Comparison of ENCODE assay signal across 11 mouse cellular contexts in the genomic region with DNA sequence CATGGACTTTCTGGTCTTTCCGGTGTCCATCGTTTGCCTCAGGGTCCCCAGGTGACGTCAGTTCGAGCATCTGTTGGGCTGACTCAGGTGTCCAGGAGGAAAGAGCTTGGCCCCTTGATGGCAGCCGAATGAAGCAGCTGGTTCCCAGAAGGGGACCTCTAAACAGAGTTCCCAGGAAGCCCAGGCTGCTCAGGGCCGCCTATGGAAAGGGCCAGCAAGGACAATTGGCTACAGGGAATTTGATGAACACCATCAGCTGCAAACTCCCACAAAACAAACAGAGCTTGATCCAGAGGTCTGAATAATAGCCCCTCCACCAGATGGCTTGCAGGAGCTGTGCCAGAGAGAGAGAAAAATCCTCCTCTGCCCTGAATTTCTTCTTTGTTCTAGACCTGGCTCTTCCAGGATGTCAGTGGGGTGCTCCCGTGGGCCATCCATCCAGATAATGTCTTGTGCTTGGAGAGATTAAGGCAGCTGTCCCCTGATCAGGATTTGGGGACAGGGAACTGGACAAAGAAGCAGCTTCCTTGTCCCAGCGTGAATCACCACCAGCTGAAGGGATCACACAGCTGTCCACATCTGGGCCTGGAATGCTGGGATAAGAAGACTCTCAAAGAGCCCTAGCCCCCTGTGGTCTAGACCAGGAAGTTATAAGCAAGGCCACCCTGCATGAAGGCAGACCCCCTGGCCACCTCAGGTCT. TPM values are rescaled to one million over a fixed set of nuclear protein-coding genes. Genes with fewer than 3 reads are reported as not detected.
A peak's percentile ranks its signal among the peaks of the same experiment; 100 is the strongest.
DNase-seq lines count a peak whose midpoint lies in the region; ATAC-seq and TF ChIP-seq lines count a peak whose summit lies in the region.
"Had no signal": no experiment of that assay in that cellular context is flagged by ENCODE, and none has a peak within 500 bp of the region (broad histone marks: within the 10 kb centered on the region; RNA-seq: fewer than 3 reads in every experiment).

No protein-coding gene starts in this region.

- H3K36me3 ChIP-seq in hindbrain, postnatal 0 days (ENCODE audit: insufficient read depth, low read length): no peaks in the 10 kb centered on the region
- no peaks in the 10 kb centered on the region for H3K36me3 ChIP-seq in hindbrain, embryonic 12.5 days
- no peaks in the 10 kb centered on the region for H3K36me3 ChIP-seq in intestine, embryonic 15.5 days
- H3K36me3 ChIP-seq in stomach, embryonic 16.5 days (ENCODE audit: control insufficient read depth, insufficient read depth, low read length): no peaks in the 10 kb centered on the region
- H3K36me3 ChIP-seq in liver, postnatal 0 days (replicated peaks; ENCODE audit: insufficient read depth, low read length): no peaks in the 10 kb centered on the region

- 48% methylated on average over 8 of the region's 8 CpGs for WGBS in hindbrain, postnatal 0 days
- 68% methylated on average over 8 of the region's 8 CpGs for whole genome bisulfite sequencing in hindbrain, embryonic 12.5 days
- 59% methylated on average over 8 of the region's 8 CpGs for WGBS in intestine, embryonic 15.5 days
- 60% methylated on average over 8 of the region's 8 CpGs for WGBS in stomach, embryonic 16.5 days
- 72% methylated on average over 8 of the region's 8 CpGs for WGBS in liver, postnatal 0 days (ENCODE audit: insufficient replicate concordance)

- H3K9me3 ChIP-seq in hindbrain, postnatal 0 days (ENCODE audit: low read length): no peaks in the 10 kb centered on the region
- no peaks in the 10 kb centered on the region for H3K9me3 ChIP-seq in hindbrain, embryonic 12.5 days (replicated peaks)
- no peaks in the 10 kb centered on the region for H3K9me3 ChIP-seq in intestine, embryonic 15.5 days
- no peaks in the 10 kb centered on the region for H3K9me3 ChIP-seq in stomach, embryonic 16.5 days (replicated peaks; ENCODE audit: control insufficient read depth, low read length)
- H3K9me3 ChIP-seq in liver, postnatal 0 days (ENCODE audit: low read length): no peaks in the 10 kb centered on the region

- TF ChIP-seq CTCF in hindbrain, postnatal 0 days (IDR thresholded peaks at IDR 0.05; ENCODE audit: low read depth): no peak
- no peak for TF ChIP-seq CTCF in liver, postnatal 0 days (IDR thresholded peaks at IDR 0.05; ENCODE audit: low read depth)

- TF ChIP-seq EP300 in liver, postnatal 0 days (IDR thresholded peaks at IDR 0.05; ENCODE audit: low read depth): no peak

- H3K4me3 ChIP-seq in hindbrain, postnatal 0 days (ENCODE audit: low read length): no peak overlapping the region
- no peak overlapping the region for H3K4me3 ChIP-seq in hindbrain, embryonic 12.5 days
- H3K4me3 ChIP-seq in intestine, embryonic 15.5 days (replicated peaks): no peak overlapping the region
- H3K4me3 ChIP-seq in stomach, embryonic 16.5 days (replicated peaks; ENCODE audit: low read length): no peak overlapping the region
- H3K4me3 ChIP-seq in liver, postnatal 0 days (ENCODE audit: low read depth, low read length): no peak overlapping the region

- no peak overlapping the region for H3K27ac ChIP-seq in hindbrain, postnatal 0 days
- H3K27ac ChIP-seq in hindbrain, embryonic 12.5 days: no peak overlapping the region
- peak overlapping the region; percentile 83 for H3K27ac ChIP-seq in intestine, embryonic 15.5 days
- H3K27ac ChIP-seq in stomach, embryonic 16.5 days (ENCODE audit: low read length): peak overlapping the region; percentile 76
- H3K27ac ChIP-seq in liver, postnatal 0 days (ENCODE audit: low read depth): no peak overlapping the region
- H3K27ac ChIP-seq: macrophage had no signal

- ATAC-seq in hindbrain, postnatal 0 days: peak; percentile 53; the same call in 1 of the 2 replicates
- no peak for ATAC-seq in hindbrain, embryonic 12.5 days (ENCODE audit: low FRiP score)
- ATAC-seq in intestine, embryonic 15.5 days: peak; percentile 77
- ATAC-seq in stomach, embryonic 16.5 days (ENCODE audit: insufficient read depth, low FRiP score): peak; percentile 77; the same call in 1 of the 2 replicates
- no peak for ATAC-seq in cerebellum, adult (ENCODE audit: insufficient number of reproducible peaks, low FRiP score, low TSS enrichment)
- ATAC-seq in liver, postnatal 0 days: no peak

- H3K9ac ChIP-seq in hindbrain, postnatal 0 days (replicated peaks; ENCODE audit: low read length): no peak overlapping the region
- H3K9ac ChIP-seq in hindbrain, embryonic 12.5 days: no peak overlapping the region
- no peak overlapping the region for H3K9ac ChIP-seq in intestine, embryonic 15.5 days
- no peak overlapping the region for H3K9ac ChIP-seq in stomach, embryonic 16.5 days (ENCODE audit: low read length)
- H3K9ac ChIP-seq in liver, postnatal 0 days (replicated peaks): no peak overlapping the region

- H3K27me3 ChIP-seq in hindbrain, postnatal 0 days (ENCODE audit: insufficient read depth, low read length): no peaks in the 10 kb centered on the region
- no peaks in the 10 kb centered on the region for H3K27me3 ChIP-seq in hindbrain, embryonic 12.5 days
- H3K27me3 ChIP-seq in intestine, embryonic 15.5 days (replicated peaks): no peaks in the 10 kb centered on the region
- H3K27me3 ChIP-seq in stomach, embryonic 16.5 days (ENCODE audit: control insufficient read depth, insufficient read depth, low read length): no peaks in the 10 kb centered on the region
- H3K27me3 ChIP-seq in liver, postnatal 0 days (ENCODE audit: insufficient read depth, low read length): no peaks in the 10 kb centered on the region

- H3K4me1 ChIP-seq in hindbrain, postnatal 0 days (ENCODE audit: insufficient read depth, low read length): peaks cover 5% of the 10 kb centered on the region
- H3K4me1 ChIP-seq in hindbrain, embryonic 12.5 days: 0 out of 2 replicates have a peak, but pooled peaks cover 6% of the 10 kb centered on the region
- H3K4me1 ChIP-seq in intestine, embryonic 15.5 days (replicated peaks): 0 out of 2 replicates have a peak, but pooled peaks cover 5% of the 10 kb centered on the region
- H3K4me1 ChIP-seq in stomach, embryonic 16.5 days (ENCODE audit: control insufficient read depth, insufficient read depth, low read length): peaks cover 11% of the 10 kb centered on the region; the same call in 1 of the 2 replicates
- no peaks in the 10 kb centered on the region for H3K4me1 ChIP-seq in liver, postnatal 0 days (ENCODE audit: insufficient read depth)

- DNase-seq in hindbrain, postnatal 0 days (ENCODE audit: low spot score): peak; percentile 49
- DNase-seq in testis, postnatal 10 days (ENCODE audit: low spot score): peak; percentile 54
- DNase-seq in testis, postnatal 14 days (ENCODE audit: low spot score): no peak
- DNase-seq in liver, postnatal 0 days: no peak
- DNase-seq: thymus, postnatal 36 days had no signal

- H3K4me2 ChIP-seq in hindbrain, postnatal 0 days (ENCODE audit: low read depth, low read length): no peak overlapping the region
- H3K4me2 ChIP-seq in hindbrain, embryonic 12.5 days (replicated peaks): no peak overlapping the region
- no peak overlapping the region for H3K4me2 ChIP-seq in intestine, embryonic 15.5 days (replicated peaks)
- H3K4me2 ChIP-seq in stomach, embryonic 16.5 days (ENCODE audit: low read depth, low read length): no peak overlapping the region
- no peak overlapping the region for H3K4me2 ChIP-seq in liver, postnatal 0 days (ENCODE audit: low read depth, low read length)

RNA-seq across cellular contexts. Expression of a gene that starts 29.6 kb away (rescaled TPM):
- total RNA-seq in hindbrain, postnatal 0 days (2014; rRNA removed): 8.9 and 13.7 TPM in 2 replicates
- 3.1 and 3.7 TPM in 2 replicates for polyA plus RNA-seq in hindbrain, postnatal 0 days (2015; fragmentation: Nextera tagmentation; extraction: Ambion mirVana)
- polyA plus RNA-seq in hindbrain, embryonic 12.5 days (2016; fragmentation: Nextera tagmentation; extraction: Ambion mirVana): 7.3 and 9.2 TPM in 2 replicates
- polyA plus RNA-seq in intestine, embryonic 15.5 days (2015; fragmentation: Nextera tagmentation; extraction: Ambion mirVana): 15.5 and 16.0 TPM in 2 replicates
- 34.0 and 38.3 TPM in 2 replicates for polyA plus RNA-seq in stomach, embryonic 16.5 days (2015; fragmentation: Nextera tagmentation; extraction: Ambion mirVana)
- 0.28 and 0.50 TPM in 2 replicates for polyA plus RNA-seq in liver, postnatal 0 days (2015; fragmentation: Nextera tagmentation; extraction: Ambion mirVana)
- total RNA-seq: common myeloid progenitor, adult 5-6 weeks had no signal

Comparison
In these comparisons a context has a peak if more than half of its experiments do, and no peak if none do; other contexts are left out.
1. ATAC-seq: peak in hindbrain, postnatal 0 days (single experiment), intestine, embryonic 15.5 days (single experiment) and stomach, embryonic 16.5 days (single experiment); none in hindbrain, embryonic 12.5 days (single experiment), cerebellum, adult (single experiment) and liver, postnatal 0 days (single experiment).
2. DNase-seq: peak in hindbrain, postnatal 0 days (single experiment) and testis, postnatal 10 days (single experiment); none in testis, postnatal 14 days (single experiment) and liver, postnatal 0 days (single experiment).
3. H3K27ac ChIP-seq: peak in intestine, embryonic 15.5 days (single experiment) and stomach, embryonic 16.5 days (single experiment); none in hindbrain, postnatal 0 days (single experiment), hindbrain, embryonic 12.5 days (single experiment) and liver, postnatal 0 days (single experiment).